Mouse (Mus musculus): ENCODE measurements around the gene Tpcn2. TPM values are rescaled to one million over a fixed set of nuclear protein-coding genes. Genes with fewer than 3 reads are reported as not detected.

Tpcn2 gene
- polyA plus RNA-seq, 1 experiment = not detected

DNA sequence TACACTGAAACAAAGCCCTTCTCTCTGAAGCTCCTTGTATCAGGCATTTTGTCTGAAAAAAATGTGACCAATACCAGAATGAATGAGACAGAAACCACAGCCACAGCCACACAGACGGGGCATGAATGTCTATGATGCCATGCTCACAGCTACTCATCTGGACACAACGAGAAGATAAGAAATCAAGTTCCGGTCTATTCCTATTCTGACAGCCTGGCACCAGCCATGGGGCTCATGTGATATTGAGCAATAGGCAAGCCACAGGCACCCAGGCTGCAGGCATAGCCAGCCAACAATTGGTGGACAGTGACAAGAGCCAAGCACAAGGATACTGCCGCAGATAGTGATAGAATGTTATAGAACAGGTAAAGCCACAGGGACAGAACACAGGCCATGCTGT, 68.3 kb downstream of the Tpcn2 start:
- Histone ChIP-seq H3K27me3 (ENCODE audit: control insufficient read depth) (no peaks in the 10 kb centered on the region), H3K4me3 (replicated peaks) (no peak overlapping the region), H3K9me3 (ENCODE audit: control insufficient read depth, low read length) (no peaks in the 10 kb centered on the region), H3K36me3 (ENCODE audit: control insufficient read depth) (no peaks in the 10 kb centered on the region), H3K4me1 (ENCODE audit: control insufficient read depth) (no peaks in the 10 kb centered on the region)
- TF ChIP-seq TAL1 (IDR thresholded peaks at IDR 0.05; ENCODE audit: low read length) = no peak
- TF ChIP-seq GATA1 (IDR thresholded peaks at IDR 0.05; ENCODE audit: low read length) = no peak

- Histone ChIP-seq H3K4me1 (ENCODE audit: control insufficient read depth) (no peaks in the 10 kb centered on the region), H3K4me3 (replicated peaks) (no peak overlapping the region), H3K27me3 (ENCODE audit: control insufficient read depth) (peaks cover 2% of the 10 kb centered on the region; the same call in 1 of the 2 replicates), H3K36me3 (ENCODE audit: control insufficient read depth) (no peaks in the 10 kb centered on the region), H3K9me3 (ENCODE audit: control insufficient read depth, low read length) (no peaks in the 10 kb centered on the region)
- TF ChIP-seq TAL1 (IDR thresholded peaks at IDR 0.05; ENCODE audit: low read length) = no peak
- TF ChIP-seq GATA1 (IDR thresholded peaks at IDR 0.05; ENCODE audit: low read length) = no peak
Measured at GRCm38 (mm10) chr7:145211680-145212659, 71.8 kb downstream of the Tpcn2 start.

- TF ChIP-seq GATA1 (IDR thresholded peaks at IDR 0.05; ENCODE audit: low read length) (no peak), TAL1 (IDR thresholded peaks at IDR 0.05; ENCODE audit: low read length) (no peak)
- Histone ChIP-seq H3K4me1 (ENCODE audit: control insufficient read depth) (no peaks in the 10 kb centered on the region), H3K4me3 (replicated peaks) (no peak overlapping the region)
Measured at GRCm38 (mm10) chr7:145210477-145211070, 73.2 kb downstream of the Tpcn2 start.

GRCm38 (mm10) chr7:145208006-145208405, 75.8 kb downstream of the Tpcn2 start, which contains the start of gene 1810010D01Rik:
Gene 1810010D01Rik (minus strand): TSS chr7:145208119.
- TF ChIP-seq TAL1 (IDR thresholded peaks at IDR 0.05; ENCODE audit: low read length) = no peak
- no peak for TF ChIP-seq GATA1 (IDR thresholded peaks at IDR 0.05; ENCODE audit: low read length)
- Histone ChIP-seq H3K27me3 (ENCODE audit: control insufficient read depth) (peaks cover 17% of the 10 kb centered on the region), H3K9me3 (ENCODE audit: control insufficient read depth, low read length) (no peaks in the 10 kb centered on the region), H3K4me1 (ENCODE audit: control insufficient read depth) (no peaks in the 10 kb centered on the region), H3K36me3 (ENCODE audit: control insufficient read depth) (no peaks in the 10 kb centered on the region), H3K4me3 (replicated peaks) (no peak within 1 kb of the TSS)

More at GRCm38 (mm10) chr7:145210477-145211070, 73.2 kb downstream of the Tpcn2 start:
- peaks cover 14% of the 10 kb centered on the region for H3K27me3 ChIP-seq (ENCODE audit: control insufficient read depth)
- no peaks in the 10 kb centered on the region for H3K9me3 ChIP-seq (ENCODE audit: control insufficient read depth, low read length)
- no peaks in the 10 kb centered on the region for H3K36me3 ChIP-seq (ENCODE audit: control insufficient read depth)

DNA sequence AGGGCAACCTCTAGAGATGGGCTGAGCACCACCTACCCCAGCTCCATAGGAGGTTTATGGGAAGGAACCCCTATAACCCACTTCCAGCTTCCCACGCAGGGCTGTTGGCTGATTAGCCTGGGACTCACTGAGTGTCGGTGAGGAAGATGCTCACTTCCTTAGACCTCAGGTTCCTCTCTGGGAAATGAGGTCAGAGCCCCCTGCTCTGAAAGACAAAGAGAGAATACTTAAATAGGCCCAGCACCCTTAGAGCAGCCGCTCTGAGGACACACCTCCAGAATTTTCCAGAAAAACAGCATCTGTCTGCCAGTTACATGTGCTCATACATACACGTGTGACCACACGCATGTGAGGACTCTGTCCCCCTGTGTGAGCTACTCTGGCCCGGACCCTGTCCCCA, 77.0 kb downstream of the Tpcn2 start:
- H3K4me1 ChIP-seq (ENCODE audit: control insufficient read depth) = no peaks in the 10 kb centered on the region
- TF ChIP-seq TAL1 (IDR thresholded peaks at IDR 0.05; ENCODE audit: low read length) (no peak), GATA1 (IDR thresholded peaks at IDR 0.05; ENCODE audit: low read length) (no peak)
- H3K27me3 ChIP-seq (ENCODE audit: control insufficient read depth) = peaks cover 17% of the 10 kb centered on the region
- no peaks in the 10 kb centered on the region for H3K9me3 ChIP-seq (ENCODE audit: control insufficient read depth, low read length)
- H3K4me3 ChIP-seq (replicated peaks) = no peak overlapping the region
- H3K36me3 ChIP-seq (ENCODE audit: control insufficient read depth) = no peaks in the 10 kb centered on the region

DNA sequence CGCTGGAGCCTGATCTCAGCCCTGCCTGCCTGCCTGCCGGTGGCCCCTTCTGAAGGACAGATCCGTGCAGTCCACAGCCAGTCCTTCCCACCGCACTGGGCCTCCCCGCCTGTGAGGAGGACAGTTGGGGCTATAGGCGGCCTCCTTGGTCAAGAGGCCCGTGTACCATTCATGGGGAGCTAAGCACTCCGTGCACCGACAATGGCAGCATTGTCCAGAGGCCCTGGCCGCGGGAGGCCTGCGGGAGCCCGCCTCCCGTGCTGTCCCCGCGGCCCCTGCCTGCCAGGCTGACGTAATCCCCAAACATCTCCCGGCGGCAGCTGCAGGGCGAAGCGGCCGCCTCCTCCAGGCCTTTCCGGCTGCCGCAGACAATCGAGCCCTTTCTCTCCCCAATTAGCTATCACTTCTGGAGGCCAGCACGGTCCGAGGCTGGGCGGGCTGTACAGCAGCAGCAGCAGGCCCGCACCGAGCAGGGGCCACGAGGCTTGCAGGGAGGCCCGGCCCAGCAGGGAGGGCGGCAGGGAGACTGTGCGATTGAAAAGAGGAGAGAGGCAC, 77.7 kb downstream of the Tpcn2 start:
- TF ChIP-seq TAL1 (IDR thresholded peaks at IDR 0.05; ENCODE audit: low read length) (no peak), GATA1 (IDR thresholded peaks at IDR 0.05; ENCODE audit: low read length) (no peak)
- Histone ChIP-seq H3K36me3 (ENCODE audit: control insufficient read depth) (no peaks in the 10 kb centered on the region), H3K27me3 (ENCODE audit: control insufficient read depth) (peaks cover 17% of the 10 kb centered on the region), H3K4me3 (replicated peaks) (no peak overlapping the region), H3K4me1 (ENCODE audit: control insufficient read depth) (no peaks in the 10 kb centered on the region), H3K9me3 (ENCODE audit: control insufficient read depth, low read length) (no peaks in the 10 kb centered on the region)

DNA sequence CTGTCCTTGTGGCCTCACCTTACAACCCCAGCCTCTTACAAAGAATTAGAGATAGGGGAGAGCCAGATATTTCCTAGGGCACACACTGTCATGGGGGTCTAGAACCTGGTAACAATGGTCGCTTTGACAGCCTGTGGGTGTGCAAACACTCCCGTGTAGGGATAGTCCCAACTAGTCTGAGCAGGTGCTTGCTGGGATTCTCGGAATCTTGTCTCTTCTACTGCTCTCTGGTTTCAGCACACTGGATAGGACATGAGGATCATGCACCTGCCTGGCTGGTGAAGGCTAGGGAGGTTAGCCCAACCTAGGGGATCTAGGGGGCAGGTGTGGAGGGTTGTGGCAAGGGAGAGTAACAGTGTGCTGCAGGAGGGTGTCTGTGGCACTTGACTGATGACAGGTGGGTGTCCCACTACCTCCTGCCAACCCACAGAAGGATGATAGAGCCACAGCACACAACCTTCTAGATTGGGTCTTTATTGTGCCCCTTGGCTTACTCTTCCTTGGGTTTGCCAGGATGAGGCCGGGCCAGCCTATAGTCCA, 78.4 kb downstream of the Tpcn2 start:
- peaks cover 17% of the 10 kb centered on the region for H3K27me3 ChIP-seq (ENCODE audit: control insufficient read depth)
- H3K4me3 ChIP-seq (replicated peaks) = no peak overlapping the region
- no peaks in the 10 kb centered on the region for H3K9me3 ChIP-seq (ENCODE audit: control insufficient read depth, low read length)
- TF ChIP-seq GATA1 (IDR thresholded peaks at IDR 0.05; ENCODE audit: low read length) = no peak
- TF ChIP-seq TAL1 (IDR thresholded peaks at IDR 0.05; ENCODE audit: low read length) = no peak
- H3K36me3 ChIP-seq (ENCODE audit: control insufficient read depth) = no peaks in the 10 kb centered on the region
- H3K4me1 ChIP-seq (ENCODE audit: control insufficient read depth) = no peaks in the 10 kb centered on the region

GRCm38 (mm10) chr7:145199711-145200110, 84.1 kb downstream of the Tpcn2 start:
- no peaks in the 10 kb centered on the region for H3K9me3 ChIP-seq (ENCODE audit: control insufficient read depth, low read length)
- H3K4me3 ChIP-seq (replicated peaks) = no peak overlapping the region
- no peaks in the 10 kb centered on the region for H3K4me1 ChIP-seq (ENCODE audit: control insufficient read depth)
- no peaks in the 10 kb centered on the region for H3K27me3 ChIP-seq (ENCODE audit: control insufficient read depth)
- no peaks in the 10 kb centered on the region for H3K36me3 ChIP-seq (ENCODE audit: control insufficient read depth)
- no peak for TF ChIP-seq TAL1 (IDR thresholded peaks at IDR 0.05; ENCODE audit: low read length)
- TF ChIP-seq GATA1 (IDR thresholded peaks at IDR 0.05; ENCODE audit: low read length) = no peak
